Mouse (Mus musculus) left cerebral cortex, postnatal 14 days (tissue): ENCODE data around the gene 2010315B03Rik. TPM values are rescaled to one million over a fixed set of nuclear protein-coding genes. Genes with fewer than 3 reads are reported as not detected.
"Not testable (repeated sequence)": the region's sequence is repeated elsewhere in the genome, so short reads cannot be mapped to it uniquely, and the experiment has no call there.

Experiments used
- DNase-seq, 2 experiments: peaks; one replicate each; pipeline ENCODE4 v3.0.0; 2021 to 2022; ENCODE audit warnings: low spot score in 2 of 2, mixed read lengths in 1 of 2
- intact Hi-C: fragments of 180-260 bp; cut with DNase I; formaldehyde crosslinking; loops from one replicate; pipeline ENCODE4 v1.15.1; 2025
- long read RNA-seq, 2 experiments: library from polyadenylated mRNA; stranded (forward); transcript quantifications; one replicate each; pipeline ENCODE4 v2.0.0; 2021
- total RNA-seq, 2 experiments: library from RNA; stranded (reverse); gene quantifications; 2 replicates each; pipeline ENCODE4 v1.2.3; 2021

The 2010315B03Rik gene
- 10 to 100 TPM; 14.4 to 14.8 TPM for total RNA-seq
- long read RNA-seq, experiment 1, partial matches to known transcripts: 0 of 10 reads
- long read RNA-seq, experiment 1, other reads (novel, unspliced or antisense): 3 of 10 reads
- long read RNA-seq, experiment 2, partial matches to known transcripts: 0 of 7 reads
- long read RNA-seq, experiment 2, other reads (novel, unspliced or antisense): 2 of 7 reads

- peak; percentile 91 to 94 for DNase-seq
- intact Hi-C loops: loop anchor here (2.0 kb wide), 1 partner anchor 54 kb away; no protein-coding TSS in a partner anchor
Observed at GRCm38 (mm10) chr9:124312171-124313142, at the start of gene 2010315B03Rik. 2010315B03Rik (minus strand) TSS chr9:124312696.

- DNase-seq: no peak
- intact Hi-C loops: no loop called here
Observed at GRCm38 (mm10) chr9:124311502-124311901, 994 bp downstream of the 2010315B03Rik start.

- DNase-seq: no peak
- intact Hi-C loops: no loop called here
Observed at GRCm38 (mm10) chr9:124288329-124288728, 24.2 kb downstream of the 2010315B03Rik start.

GRCm38 (mm10) chr9:124281912-124282686, 30.4 kb downstream of the 2010315B03Rik start:
- intact Hi-C loops: no loop called here
- peak; percentile 89 to 91 for DNase-seq

- DNase-seq: no peak
- intact Hi-C loops: no loop called here
Observed at GRCm38 (mm10) chr9:124281448-124281791, 31.1 kb downstream of the 2010315B03Rik start.

GRCm38 (mm10) chr9:124280576-124281447, 31.7 kb downstream of the 2010315B03Rik start:
- no peak for DNase-seq
- intact Hi-C loops: no loop called here

- intact Hi-C loops: loop anchor here (5.0 kb wide), 2 partner anchors 48 to 142 kb away; no protein-coding TSS in a partner anchor
- DNase-seq: no peak
Observed at GRCm38 (mm10) chr9:124279300-124279699, 33.2 kb downstream of the 2010315B03Rik start.

GRCm38 (mm10) chr9:124275064-124275463, 37.4 kb downstream of the 2010315B03Rik start:
- intact Hi-C loops: loop anchor here (5.0 kb wide), 2 partner anchors 52 to 138 kb away; no protein-coding TSS in a partner anchor
- no peak for DNase-seq

- DNase-seq: no peak
- intact Hi-C loops: no loop called here
Observed at GRCm38 (mm10) chr9:124273172-124273571, 39.3 kb downstream of the 2010315B03Rik start.

GRCm38 (mm10) chr9:124267929-124268328, 44.6 kb downstream of the 2010315B03Rik start:
- intact Hi-C loops: no loop called here
- DNase-seq: peak; percentile 25 to 44

- no peak for DNase-seq
- intact Hi-C loops: no loop called here
Observed at GRCm38 (mm10) chr9:124267493-124267892, 45.0 kb downstream of the 2010315B03Rik start.

GRCm38 (mm10) chr9:124262987-124263717, 49.3 kb downstream of the 2010315B03Rik start:
- intact Hi-C loops: no loop called here
- no peak for DNase-seq

- DNase-seq: no peak
- intact Hi-C loops: loop anchor here (2.0 kb wide), 1 partner anchor 55 kb away; the partner anchor contains the start of gene 2010315B03Rik
Observed at GRCm38 (mm10) chr9:124258067-124258556, 54.4 kb downstream of the 2010315B03Rik start.

GRCm38 (mm10) chr9:124257200-124258066, 55.1 kb downstream of the 2010315B03Rik start:
- DNase-seq: no peak
- intact Hi-C loops: loop anchor here (2.0 kb wide), 1 partner anchor 55 kb away; the partner anchor contains the start of gene 2010315B03Rik

GRCm38 (mm10) chr9:124256271-124257199, 56.0 kb downstream of the 2010315B03Rik start:
- DNase-seq, intact Hi-C loops: not testable (repeated sequence)

GRCm38 (mm10) chr9:124251438-124251837, 61.1 kb downstream of the 2010315B03Rik start:
- DNase-seq: peak in 1 of 2 experiments; percentile 18

More at GRCm38 (mm10) chr9:124251438-124251837, 61.1 kb downstream of the 2010315B03Rik start:
- intact Hi-C loops: no loop called here
